Mouse (Mus musculus) heart, adult 11 months (tissue): ENCODE results near the gene Txndc11.

Source experiments
- DNase-seq: peaks from one replicate; pipeline ENCODE4 v3.0.0; 2022

Gene Txndc11

DNA sequence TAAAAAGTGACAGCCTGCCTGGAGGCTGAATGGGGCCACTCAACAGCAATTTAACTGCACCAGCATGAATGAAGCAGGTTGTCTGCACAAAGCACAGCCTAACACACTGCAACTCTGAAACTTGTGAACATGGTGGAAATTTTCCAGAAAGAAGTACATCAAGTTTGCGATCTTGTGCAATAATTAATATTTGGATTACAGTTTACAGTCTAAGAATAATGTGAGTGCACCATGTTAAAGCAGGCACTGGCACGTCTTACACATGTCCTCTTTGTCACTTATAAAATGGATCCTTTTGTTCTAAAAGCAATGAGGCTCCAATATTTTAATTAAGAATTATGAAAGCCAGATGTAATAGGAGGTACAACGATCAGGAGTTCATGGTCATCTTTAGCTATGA is 37.1 kb downstream of the Txndc11 start:
- DNase-seq = peak; percentile 35

- DNase-seq = peak; percentile 69
Observed at GRCm38 (mm10) chr16:11093717-11094386, 40.6 kb downstream of the Txndc11 start.

DNA sequence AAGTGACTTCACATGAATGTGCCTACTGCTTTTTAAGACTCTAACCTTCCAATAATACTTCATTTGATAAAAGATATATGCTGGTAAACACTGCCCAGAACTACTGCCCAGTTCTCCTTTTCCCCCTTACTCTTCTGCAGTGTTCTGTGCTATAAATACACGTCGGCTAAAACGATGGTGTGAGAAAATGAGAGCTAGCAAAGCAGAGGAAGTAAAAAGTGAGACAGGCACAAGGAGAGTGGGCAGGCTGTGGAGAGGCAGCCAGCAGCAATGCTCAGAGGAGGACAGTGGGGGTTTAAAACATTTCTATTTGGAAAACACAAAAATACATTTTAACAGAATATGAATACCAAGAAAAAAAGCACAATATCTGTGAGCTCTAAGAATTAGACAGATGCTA is 41.9 kb downstream of the Txndc11 start:
- DNase-seq = no peak

GRCm38 (mm10) chr16:11092061-11092460 is 42.4 kb downstream of the Txndc11 start:
- DNase-seq = peak; percentile 92

- peak; percentile 94 for DNase-seq
Observed at GRCm38 (mm10) chr16:11090836-11091570, 43.4 kb downstream of the Txndc11 start.

DNA sequence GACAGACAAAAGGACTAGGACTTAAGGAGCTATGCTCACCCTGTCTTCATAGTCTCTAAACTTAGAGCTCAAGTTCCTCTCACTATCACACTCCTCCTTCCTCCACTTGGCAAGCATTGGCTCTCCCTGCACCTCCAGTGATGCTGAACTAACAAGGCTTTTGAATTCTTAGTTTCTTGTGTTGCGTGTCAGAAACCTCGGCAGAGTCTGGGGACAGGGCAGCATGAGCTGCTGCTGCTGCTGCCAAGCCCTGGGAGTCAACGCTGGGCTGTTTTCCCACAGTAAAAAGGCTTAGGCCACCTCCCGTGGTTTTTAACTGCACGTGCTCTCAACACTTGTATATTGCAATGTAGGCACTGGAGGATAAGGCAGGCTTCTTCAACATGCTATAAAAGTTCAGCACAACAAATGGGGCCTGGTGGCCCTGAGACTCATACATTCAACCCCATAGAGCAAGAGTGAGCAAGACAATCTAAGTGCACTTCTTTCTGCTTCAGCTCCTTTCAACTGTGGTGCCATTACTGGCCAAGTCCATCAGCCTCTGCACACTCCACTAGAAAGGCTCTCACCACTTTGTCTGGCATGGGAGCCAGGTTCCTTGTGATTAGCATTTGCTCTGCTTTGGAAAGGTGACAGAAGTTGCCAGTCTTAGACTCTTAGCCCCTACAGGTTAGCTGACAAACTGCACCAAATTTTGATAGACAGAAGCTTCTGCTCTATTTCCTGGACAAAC is 47.4 kb downstream of the Txndc11 start:
- peak; percentile 88 for DNase-seq

- peak; percentile 54 for DNase-seq
Observed at GRCm38 (mm10) chr16:11086299-11086698, 48.2 kb downstream of the Txndc11 start.

DNA sequence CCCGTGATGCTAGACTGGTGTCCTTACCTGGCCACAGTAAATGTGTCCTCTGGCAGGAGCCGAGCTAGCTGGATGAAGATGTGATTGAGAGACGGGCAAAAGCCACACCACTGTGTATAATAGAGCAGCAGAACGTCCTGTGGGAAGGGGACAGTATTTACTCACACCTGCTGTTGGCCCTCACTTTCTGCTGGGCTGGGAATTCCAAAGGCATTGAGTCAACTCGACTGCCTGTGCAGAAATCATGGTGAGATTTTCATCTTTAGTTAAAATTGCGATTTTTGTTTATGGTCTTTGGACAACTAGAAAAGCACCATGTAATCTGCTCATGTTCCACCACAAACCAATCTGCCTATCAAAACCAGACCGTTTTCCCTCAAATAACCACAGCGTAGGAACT is 50.3 kb downstream of the Txndc11 start:
- DNase-seq = no peak

DNA sequence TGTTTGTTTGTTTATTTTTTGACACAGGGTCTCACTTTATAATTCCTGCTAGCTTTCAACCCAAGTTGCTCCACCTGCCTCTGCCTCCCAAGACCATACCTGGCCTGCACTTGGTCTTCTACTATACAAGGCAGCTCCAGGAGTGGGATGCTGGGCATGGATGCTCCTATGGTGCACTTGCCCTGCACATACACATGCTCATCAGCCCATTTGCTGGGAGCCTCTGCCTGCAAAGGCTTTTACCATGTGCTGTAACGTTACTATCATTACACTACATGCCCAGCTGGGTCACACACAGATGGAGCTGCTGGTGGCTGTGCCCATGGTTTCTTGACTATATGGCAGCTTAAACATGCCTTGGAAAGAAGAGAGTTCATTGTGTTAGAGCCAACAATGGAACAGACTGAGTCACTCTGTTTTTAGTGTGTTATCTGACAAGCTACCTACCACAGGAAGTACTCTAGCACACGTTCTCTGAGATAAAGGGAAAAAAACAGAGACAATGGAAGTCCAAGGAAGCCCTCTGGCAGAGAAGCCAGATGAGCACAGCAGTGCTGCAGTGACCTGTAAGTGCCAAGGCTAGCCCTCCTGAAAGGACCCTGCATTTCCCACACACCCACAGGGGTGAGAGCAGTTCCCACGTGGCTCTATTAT is 56.1 kb downstream of the Txndc11 start:
- no peak for DNase-seq

- peak; percentile 87 for DNase-seq
Observed at GRCm38 (mm10) chr16:11077601-11078201, 56.7 kb downstream of the Txndc11 start.

GRCm38 (mm10) chr16:11073060-11073459 is 61.4 kb downstream of the Txndc11 start:
- peak; percentile 89 for DNase-seq

DNA sequence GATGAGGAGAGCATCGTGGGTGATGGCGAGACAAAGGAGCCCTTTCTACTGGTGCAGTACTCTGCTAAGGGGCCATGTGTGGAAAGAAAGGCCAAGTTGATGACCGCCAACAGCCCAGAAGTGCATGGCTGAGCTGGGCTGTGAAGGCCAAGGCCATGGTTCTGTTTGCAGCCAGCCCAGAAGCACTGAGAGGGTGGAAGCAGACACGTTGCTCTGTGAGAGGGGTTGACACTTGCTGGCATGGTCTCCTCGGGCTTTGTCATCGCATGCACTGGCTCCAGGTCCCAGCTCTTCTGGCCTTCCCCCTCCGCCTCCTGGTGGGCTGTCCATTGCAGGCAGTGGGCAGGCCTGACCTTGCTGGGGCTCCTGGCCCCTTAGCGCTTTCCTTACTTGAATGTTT is 62.0 kb downstream of the Txndc11 start:
- DNase-seq = peak; percentile 90

GRCm38 (mm10) chr16:11071887-11072286 is 62.6 kb downstream of the Txndc11 start:
- DNase-seq = peak; percentile 88

GRCm38 (mm10) chr16:11071176-11071575 is 63.3 kb downstream of the Txndc11 start:
- DNase-seq = peak; percentile 95

DNA sequence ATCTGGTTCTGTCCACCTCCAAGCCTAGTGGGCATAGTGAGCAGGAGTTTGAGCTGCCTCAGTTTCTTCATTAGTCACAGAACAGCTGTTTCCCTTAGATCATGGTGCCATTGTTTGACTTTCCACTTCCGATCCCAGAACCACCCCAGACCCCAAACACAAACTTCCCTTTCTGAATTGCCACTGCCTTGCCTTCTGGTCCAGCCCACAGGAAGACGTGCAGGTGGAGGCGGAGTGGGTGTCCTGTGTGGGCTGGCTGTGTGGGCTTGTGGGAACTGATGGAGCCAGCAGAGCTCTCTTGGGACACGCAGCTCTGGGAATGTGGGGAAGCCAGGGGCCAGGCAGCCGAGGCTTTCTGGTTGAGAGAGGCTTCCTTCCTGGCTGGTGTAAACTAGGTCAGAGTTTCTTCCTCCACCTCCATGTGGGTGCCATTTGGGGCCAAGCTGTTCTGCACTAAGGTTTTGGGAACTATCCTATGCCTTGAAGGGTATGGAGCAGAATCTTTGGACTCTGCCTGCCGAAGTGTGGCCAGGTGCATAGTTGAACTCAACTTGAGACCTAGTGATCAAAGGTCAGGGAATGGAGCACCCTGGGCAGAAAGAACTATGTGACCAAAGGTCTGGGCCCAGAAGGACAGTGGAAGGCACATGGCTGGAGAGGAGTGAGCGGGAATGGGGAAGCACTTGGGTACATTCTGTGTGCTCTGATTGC is 64.6 kb downstream of the Txndc11 start:
- DNase-seq = peak; percentile 98

- DNase-seq = no peak
Observed at GRCm38 (mm10) chr16:11069271-11069670, 65.2 kb downstream of the Txndc11 start.

DNA sequence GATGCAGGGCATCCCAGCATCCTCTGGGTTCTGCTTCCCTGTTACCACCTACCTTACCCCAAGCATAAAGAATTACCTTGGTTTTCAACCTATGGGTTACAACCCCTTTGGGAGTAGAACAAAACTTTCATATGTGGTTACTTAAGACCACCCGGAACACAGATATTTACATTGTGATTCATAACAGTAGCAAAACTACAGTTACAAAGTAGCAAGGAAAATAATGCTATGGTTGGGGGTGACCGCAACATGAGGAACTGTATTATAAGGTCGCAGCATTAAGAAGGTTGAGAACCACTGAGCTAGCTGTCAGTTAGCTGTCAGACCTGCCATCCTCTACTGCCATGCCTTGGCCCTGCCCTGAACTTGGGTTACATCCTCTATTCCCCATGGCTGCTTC is 65.8 kb downstream of the Txndc11 start:
- no peak for DNase-seq

- DNase-seq = peak; percentile 96
Observed at GRCm38 (mm10) chr16:11066833-11067191, 67.6 kb downstream of the Txndc11 start.

GRCm38 (mm10) chr16:11066029-11066832 is 68.2 kb downstream of the Txndc11 start, which contains the start of gene Litaf:
Gene Litaf (minus strand): TSS chr16:11066157.
- peak; percentile 100 for DNase-seq

GRCm38 (mm10) chr16:11065431-11065830 is 69.0 kb downstream of the Txndc11 start:
- no peak for DNase-seq

DNA sequence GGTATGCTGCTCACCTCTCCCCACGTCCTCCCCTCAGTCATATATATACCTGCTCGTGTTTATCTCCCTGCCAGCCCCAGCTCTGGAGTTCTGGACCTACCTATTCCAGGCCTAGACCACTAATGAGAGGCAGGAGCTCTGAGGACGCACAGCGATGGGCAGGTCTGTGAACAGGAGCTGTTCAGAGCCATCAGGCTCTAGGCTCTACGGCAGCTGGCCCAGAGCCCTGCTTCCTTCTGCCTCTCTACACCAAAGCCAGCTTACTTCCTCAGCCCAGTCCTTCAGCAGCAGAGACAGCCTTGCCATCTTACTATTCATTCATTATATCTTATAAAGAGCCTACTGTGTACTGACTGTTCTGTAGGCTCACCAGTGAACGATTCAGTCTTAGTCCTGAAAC is 69.7 kb downstream of the Txndc11 start:
- DNase-seq = peak; percentile 84
